Mouse (Mus musculus) retina, postnatal 1 day (tissue): ENCODE measurements around the gene Kbtbd7.
"Not testable (repeated sequence)": the region's sequence is repeated elsewhere in the genome, so short reads cannot be mapped to it uniquely, and the experiment has no call there.

Experiments
- DNase-seq: peaks from one replicate; pipeline ENCODE4 v3.0.0-alpha.2; 2012

The Kbtbd7 gene

DNA sequence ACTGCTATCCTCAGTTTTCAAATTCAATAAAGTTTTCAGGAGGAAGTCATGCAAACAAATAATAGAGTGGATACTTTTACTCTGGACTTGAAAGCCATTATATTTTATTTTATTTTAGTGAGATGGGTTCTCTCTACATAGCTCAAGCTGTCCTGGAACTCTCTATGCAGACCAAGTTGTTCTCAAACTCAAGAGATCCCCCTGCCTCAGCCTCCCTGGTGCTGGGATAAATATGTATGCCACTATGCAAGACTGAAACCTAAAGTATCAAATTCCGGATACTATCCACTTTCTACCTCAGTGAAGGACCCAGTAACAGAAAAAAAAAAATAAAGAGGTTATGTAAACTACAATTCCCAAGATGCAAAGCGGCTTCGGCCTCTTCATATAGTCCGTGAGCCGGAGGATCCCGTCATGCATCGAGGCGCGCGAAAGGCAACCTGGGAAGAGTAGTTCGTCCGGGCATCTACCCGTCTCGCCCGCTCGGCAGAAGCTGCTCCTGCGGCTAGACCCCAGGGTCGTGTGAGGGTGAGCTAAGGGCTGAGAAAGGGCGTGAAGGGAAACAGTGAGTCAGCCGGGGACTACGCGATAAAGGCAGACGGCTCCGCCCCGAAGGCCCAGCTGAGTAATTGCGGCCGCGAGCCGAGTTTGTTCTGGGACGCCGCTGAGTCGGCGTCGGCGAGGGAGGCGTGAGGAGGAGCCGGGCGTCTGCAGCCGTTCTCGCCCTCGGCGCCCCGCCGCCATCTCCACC lies at the start of gene Kbtbd7:
Gene Kbtbd7 (plus strand): TSS at position 533 of the 751 bp plus-strand sequence.
- peak; percentile 97 for DNase-seq

DNA sequence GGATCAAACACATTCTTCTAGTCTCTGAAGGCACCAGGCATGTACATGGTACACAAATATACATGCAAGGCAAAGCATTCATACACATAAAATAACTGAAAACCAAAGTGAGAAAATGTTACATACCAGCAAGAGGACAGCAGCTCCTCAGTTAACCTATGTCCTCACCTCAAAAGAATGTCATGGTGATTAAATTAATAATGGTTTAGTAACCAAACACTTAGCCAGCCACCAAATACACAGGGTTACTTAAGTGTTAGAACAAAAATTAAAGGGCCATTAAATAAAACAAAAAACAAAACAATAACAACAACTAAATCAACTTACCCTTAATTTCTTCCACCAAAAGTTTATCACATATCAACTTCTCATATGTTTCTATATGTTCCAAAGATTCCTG lies 49.3 kb upstream of the Kbtbd7 start:
- DNase-seq = peak; percentile 59

DNA sequence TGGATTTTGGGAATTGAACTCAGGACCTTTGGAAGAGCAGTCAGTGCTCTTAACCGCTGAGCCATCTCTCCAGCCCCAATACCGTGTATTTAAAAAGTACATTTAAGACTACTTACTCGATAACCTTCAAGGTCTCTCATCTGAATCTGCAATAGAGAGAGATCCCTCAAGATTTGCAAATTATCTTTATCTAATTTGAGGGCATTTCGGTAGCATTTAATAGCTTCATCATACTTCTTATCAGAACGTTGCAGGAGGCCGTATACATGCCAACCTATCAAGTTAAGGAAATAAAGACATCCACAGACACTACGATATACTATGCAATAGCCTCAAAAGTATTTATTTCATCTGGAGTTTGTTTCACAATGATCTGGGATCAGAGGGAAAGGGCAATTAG lies 43.2 kb upstream of the Kbtbd7 start:
- no peak for DNase-seq

DNA sequence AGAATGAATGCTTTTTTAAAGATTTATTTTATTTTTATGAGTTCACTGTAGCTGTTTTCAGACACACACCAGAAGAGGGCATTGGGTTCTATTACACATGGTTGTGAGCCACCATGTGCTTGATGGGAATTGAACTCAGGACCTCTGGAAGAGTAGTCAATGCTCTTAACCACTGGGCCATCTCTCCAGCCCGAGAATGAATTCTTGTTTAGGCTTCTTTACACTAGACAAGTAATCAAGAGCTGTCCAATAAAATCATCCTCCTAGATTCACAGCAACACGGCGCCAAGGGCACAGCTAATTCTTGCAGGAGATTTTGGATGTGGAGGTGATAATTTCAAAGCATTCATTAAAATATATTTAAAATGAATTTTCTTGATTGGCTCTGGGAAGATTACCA lies 38.0 kb upstream of the Kbtbd7 start:
- no peak for DNase-seq

DNA sequence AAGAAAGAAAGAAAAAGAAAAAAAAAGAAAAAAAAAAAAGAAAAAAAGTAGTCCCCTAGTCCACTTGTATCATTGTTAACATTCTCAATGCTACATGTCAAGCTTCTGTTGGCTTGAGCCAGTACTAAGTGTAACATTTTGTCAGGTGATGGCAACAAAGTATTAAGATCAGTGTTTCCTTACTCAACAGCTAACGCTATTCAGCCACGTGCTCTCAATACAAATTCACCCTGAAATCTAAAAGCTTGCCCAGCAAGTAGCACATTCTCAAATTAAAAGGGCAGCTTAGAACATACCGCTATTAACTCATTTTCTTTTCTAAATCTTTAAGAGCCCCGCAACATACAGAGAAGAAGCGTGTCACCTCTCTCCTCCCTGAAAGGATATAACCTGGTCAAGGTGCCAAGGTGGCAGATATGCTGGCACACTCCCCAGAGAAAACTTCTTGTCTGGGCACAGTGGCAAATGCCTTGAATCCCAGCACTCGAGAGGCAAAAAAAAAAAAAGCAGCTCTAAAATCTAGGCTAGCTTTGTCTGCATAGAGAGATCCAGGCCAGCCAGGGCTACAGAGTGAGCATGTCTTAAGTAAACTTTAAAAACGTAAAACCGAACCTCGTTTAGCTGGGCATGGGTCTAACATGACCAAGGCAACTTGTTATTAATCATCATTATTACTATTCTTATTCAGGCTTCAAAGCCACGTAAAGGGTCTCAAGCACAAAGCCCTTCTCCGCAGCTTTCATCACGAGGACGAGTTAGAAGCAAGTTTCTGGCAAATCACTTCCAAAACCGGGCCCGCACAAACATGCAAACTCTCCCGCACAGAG lies 36.7 kb upstream of the Kbtbd7 start:
- no peak for DNase-seq

DNA sequence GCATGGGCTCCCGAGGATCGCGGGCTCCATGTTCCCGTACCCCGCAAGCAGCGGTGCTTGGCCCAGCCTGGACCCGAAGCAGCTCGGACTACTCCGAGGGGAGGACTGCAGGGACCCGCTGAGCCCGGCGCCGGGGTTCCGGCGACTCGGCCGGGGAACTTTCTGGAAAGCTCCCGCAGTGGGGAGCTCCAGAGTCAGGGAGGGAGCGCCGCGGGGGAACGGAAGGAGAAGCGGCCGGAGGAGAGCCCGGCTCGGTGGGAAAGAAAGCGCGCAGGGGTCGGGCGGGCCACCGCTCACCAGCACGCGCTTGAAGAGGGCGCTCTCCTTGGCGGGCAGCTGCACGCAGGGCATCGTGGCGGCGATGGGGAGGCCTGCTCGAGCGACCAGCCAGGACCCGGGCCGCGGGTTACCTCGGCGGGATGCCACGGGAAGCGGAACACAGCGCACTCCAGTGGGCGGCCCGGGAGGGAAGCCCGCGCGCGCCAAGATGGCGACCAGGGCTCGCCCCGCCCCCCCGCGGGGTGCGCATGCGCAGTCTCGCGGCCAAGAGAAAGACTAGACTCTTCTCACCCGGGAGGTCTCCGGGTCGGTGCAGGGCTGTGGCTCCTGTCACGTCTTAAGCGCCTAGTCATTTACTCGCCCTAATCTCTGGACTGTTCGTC lies 35.9 kb upstream of the Kbtbd7 start, which contains the start of gene Naa16:
Gene Naa16 (minus strand): TSS at position 514 of the 662 bp plus-strand sequence.
- peak; percentile 96 for DNase-seq

DNA sequence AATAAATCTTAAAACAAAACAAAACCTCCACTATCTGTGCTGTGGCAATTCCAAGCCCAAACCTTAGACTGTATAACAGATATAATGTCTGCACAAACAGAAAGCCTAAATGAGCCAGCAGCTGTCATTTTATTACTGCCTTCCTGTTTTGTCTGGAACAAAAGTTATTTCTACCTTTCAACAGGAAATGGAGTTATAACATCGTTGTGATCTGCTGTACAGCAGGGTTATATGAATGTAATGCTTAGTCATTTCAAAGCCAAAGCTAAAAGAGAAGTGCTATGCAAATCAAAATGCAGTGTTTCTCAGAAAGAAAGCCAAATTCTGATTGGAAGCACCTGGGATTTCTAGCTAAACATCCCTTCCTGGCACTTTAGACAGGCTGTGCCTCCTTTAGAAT lies 33.0 kb upstream of the Kbtbd7 start:
- no peak for DNase-seq

DNA sequence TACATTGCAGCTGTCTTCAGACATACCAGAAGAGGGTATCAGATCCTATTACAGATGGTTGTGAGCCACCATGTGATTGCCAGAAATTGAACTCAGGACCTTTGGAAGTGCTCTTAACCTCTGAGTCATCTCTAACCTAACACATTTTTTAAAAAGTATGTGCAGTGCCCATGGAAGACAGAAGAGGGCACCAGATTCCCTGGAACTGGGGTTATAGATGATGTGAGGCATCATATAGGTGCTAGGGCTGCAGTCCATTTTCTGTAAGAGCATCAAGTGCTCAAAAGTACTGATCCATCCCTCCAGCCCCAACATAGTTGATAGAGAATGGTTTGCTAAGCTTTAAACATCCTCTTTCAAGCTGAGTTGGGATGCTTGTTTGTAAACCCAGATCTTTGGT lies 31.7 kb upstream of the Kbtbd7 start:
- peak; percentile 68 for DNase-seq

DNA sequence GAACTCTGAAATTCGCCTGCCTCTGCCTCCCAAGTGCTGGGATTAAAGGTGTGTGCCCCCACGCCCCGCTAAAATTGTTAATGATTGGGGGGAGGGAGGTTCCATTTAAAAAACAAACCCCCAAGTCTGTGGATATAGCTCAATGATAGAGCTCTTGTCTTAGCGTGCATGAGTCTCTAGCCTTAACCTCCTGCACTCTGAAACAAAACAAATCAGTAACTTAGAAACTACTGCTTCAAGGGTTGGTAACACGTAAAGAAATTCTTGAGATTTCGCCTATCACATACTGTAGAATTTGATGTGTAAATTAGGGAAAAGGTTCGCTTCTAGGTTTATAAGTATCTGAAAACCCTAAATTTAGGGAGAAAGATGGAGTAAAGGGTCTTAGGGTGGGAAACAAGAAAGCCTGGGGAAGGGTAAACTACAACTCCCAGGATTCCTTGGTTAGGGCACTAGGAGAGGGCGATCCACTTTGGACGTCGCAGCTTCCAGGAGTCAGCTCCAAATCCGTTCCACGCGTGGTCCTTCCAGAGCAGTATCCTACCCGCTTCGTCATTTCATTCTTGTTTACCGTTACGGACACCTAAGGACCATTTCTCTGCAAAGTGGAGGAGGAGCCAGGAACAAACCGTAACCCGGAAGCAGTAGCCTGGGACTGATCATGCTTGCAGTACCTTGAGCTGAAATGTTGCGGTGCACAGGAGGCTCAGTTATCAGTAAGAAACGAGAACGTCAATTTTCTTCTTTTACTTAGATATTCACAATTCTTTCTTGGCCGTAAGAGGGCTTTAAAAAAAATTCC lies 28.8 kb upstream of the Kbtbd7 start, which contains the start of gene Mtrf1:
Gene Mtrf1 (plus strand): TSS at position 452 of the 802 bp plus-strand sequence.
- DNase-seq = peak; percentile 89

DNA sequence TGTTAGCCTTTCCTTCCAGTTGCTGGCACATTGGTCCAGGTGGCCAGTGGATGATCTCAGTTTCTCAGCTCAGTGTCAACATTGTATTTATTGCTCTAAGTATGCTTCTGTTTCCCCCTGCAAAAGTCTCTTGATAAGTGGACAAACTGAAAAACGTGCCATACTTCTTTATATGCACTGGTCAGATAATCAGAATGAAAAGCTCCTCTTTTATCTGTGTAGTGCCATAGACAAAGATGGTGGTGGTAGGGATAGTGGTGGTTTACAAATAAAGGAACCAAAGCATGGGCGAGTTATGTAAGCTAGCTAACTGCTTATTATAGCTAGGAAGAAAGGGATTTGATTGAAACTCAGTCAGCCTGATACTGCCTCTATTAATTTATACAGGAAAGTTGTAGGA lies 18.7 kb upstream of the Kbtbd7 start:
- DNase-seq = no peak

DNA sequence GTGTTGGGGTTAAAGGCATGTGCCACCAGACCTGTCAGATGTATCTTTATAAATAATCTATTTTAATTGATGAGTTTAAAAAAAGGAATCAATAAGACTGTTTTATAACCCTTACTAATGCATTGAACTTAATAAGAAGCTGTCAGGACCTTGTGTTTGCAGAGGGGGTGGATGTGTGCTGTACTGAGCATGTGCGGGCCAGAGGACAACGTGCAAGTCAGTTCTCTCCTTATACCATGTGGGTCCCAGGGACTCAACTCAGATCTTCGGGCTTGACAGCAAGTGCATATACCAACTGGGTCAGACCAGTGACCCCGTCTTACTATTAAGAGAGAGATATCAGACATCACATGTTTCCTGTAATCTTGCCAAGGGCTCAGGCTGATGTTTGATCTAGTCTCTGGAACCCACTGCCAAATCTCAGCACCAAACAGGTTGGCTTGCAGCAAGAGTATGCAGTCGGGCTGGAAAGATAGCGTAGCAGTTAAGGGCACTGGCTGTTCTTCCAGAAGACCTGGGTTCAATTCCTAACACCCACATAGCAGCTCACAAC lies 17.0 kb upstream of the Kbtbd7 start:
- DNase-seq = no peak

DNA sequence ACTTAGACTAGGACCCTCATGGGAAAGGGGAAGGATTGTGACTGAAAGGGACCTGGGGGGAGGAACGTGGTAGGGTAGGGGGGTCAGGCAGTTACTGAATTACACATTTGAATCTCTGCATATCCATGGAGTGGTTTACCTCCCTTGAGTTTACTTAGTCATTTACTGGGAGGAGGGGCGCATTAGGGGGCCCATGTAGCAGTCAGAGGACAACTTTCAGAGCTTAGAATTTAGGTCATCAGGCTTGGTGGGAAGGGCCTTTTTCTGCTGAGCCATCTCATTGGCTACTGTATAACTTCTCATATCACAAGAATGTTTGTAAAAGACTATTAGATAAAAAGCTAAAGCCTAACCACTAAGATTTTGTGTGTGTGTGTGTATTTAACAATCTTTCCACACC lies 15.6 kb upstream of the Kbtbd7 start:
- no peak for DNase-seq

DNA sequence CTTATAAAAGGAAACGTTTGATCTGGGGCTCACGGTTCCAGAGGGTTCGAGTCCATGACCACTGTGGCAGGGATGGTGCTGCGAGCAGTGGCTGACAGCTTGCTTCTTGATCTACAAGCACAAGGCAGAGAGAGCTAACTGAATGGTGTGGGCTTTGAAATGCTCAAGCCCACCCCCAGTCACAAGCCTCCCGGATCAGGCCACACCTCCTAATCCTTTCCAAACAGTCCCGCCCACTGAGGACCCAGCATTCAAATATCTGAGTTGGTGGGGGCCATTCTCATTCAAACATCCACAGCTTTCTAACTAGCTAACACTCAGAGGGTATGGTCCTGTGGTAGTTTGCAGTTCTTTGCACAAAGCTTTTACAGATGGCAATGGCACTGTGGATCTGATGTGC lies 13.2 kb upstream of the Kbtbd7 start:
- DNase-seq = no peak

DNA sequence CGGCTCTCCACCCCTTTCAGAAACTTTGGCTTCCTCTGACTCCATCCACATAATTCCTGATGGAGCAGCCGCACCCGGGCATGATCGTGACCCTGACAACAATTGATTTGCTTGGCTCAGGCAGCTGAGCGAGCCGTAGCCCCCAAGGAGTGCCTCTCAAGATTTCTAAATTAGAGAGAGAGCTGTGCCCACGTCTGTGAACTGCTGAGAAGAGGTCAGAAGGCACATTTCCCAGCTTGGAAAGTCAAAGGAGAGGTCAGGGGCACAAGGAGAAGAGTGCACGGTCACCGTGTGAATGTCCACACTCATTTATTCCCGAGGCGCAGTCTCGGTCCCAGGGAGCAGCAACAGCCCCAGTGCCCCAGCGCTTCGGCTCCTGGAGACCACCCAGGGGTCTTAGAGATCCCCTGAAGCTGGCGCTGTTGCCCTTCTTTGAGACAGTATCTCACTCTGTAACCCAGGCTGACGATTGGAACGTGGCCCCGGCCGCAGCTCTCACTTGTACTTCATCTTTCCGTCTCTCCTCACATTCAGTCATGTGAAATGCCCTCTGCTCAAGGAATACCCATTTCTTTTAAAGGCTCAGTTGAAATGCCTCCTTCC lies 6.1 kb upstream of the Kbtbd7 start:
- peak; percentile 56 for DNase-seq

DNA sequence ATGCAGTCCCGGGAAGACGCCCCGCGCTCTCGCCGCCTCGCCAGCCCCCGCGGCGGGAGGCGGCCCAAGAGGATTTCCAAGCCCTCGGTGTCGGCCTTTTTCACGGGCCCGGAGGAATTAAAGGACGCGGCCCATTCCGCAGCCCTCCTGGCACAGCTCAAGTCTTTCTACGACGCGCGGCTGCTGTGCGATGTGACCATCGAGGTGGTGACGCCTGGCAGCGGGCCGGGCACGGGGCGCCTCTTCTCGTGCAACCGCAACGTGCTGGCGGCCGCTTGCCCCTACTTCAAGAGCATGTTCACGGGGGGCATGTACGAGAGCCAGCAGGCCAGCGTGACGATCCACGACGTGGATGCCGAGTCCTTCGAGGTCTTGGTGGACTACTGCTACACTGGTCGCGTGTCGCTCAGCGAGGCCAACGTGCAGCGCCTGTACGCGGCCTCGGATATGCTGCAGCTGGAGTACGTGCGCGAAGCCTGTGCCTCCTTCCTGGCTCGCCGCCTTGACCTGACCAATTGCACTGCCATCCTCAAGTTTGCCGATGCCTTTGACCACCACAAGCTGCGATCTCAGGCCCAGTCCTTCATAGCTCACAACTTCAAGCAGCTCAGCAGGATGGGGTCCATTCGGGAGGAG lies 537 bp downstream of the Kbtbd7 start:
- DNase-seq = not testable (repeated sequence)

DNA sequence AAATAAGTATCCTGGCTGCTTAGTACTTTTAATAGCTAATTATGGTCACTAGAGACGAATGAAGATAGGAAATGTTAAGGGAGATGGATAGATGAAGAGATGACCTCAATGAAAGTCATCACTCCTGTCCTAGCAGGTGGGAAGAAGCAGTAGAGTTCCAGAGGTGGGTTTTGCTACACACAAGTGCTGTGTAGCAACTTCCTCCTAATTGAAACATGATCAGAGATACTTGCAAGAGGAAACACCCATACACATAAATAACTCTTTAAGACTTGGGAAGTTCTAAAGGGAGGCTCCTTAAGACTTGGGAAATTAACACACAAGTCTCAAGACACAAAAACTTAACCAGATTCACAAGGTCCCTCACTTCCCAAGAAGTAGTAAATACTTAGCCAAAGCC lies 7.8 kb downstream of the Kbtbd7 start:
- no peak for DNase-seq

DNA sequence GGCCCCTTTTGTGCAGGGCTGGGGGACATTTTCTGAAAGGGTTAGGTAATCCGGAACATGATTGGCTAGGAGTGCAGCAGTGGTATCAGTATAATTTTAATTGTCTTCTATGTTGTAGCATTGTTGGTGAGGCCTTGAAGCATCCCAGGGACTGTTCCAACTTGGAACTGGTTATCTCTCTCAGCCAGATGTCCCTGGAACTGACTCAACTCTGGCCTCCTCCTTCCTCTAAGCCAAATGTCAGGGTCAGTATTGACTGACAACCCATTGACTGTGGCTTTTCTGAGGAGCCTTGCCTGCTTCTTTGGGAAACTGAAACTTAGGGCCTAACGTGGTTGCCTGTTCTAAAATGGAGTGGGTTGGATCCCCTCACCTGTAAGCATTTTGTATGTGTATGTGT lies 14.3 kb downstream of the Kbtbd7 start:
- no peak for DNase-seq

DNA sequence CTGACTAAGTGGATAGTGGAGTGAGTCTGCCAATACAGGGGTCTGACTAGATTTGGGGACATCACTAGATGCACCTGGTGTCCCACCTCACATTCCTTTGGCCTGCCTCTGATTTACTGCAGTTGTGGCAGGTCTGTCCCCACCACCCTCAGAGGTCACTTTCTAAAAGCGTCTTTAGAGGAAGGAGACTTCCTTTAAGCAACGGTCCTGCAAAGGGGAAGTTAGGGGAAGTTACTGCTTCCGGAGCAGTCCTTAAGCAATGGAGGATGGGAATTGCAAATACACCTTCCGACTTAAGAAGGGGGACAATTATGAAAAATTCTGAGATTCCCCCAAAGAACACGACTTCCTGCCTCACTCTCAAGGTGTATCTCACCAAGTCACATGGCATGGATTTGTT lies 15.1 kb downstream of the Kbtbd7 start:
- no peak for DNase-seq

DNA sequence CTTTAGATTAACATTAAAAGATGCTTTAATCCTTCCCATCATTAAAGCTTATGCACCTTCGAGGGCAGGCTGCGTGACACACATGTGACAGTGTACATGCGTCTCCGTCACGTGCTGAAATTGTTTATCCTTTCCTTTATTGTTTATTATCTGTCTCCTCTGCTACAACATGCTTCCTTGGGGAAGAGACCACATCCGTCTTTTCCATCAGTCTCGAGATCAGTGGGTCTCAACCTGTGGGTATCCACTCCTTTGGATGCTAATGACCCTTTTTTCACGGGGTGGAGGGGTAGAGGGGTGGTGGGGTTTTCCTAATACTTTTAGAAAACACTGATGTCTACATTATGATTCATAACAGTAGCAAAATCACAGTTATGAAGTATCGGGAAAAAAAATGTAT lies 18.3 kb downstream of the Kbtbd7 start:
- DNase-seq = no peak

DNA sequence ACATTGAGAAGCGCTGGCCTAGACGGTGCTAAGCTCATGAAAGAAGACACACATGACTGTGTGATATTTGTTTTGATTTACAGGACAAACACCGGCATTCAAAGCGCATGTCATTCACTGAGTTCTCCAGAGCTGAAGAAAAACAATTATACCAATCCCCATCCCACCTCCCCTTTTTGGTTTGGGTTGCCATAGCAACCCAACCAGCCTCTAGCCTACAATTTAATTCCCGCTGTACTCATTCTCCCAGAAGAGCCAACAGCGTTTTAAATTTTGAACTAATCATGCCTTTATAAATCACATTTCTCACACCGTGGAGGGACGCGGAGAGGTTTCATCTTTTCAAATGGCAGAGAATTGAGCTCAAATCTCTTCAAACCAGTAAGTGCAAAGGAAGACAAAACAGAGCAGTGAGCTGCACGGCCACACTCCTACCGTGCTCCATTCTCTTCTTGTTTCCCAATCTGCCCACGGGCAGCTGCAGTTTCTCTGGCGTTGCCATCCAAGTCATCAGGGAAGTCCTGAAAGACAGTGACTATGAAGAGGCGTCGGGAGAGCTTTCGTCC lies 18.8 kb downstream of the Kbtbd7 start:
- peak; percentile 84 for DNase-seq
